Mouse (Mus musculus) midbrain, embryonic 12.5 days (tissue): ENCODE results near the gene Eif4a1. TPM values are rescaled to one million over a fixed set of nuclear protein-coding genes. Genes with fewer than 3 reads are reported as not detected.

ENCODE experiments used
- ATAC-seq: fragments of 200-750 bp; cut with Nextera tagmentation; 2 replicates; pipeline ENCODE4 v1.8.0; 2017; ENCODE audit warnings: low read depth, moderate TSS enrichment, moderate library complexity; ENCODE audit not compliant: low FRiP score
- H3K27ac ChIP-seq: fragments of 300-500 bp; sonication (generic); replicated peaks from 2 replicates; pipeline ENCODE4 v1.5.1; 2016; ENCODE audit warnings: mild to moderate bottlenecking
- H3K27me3 ChIP-seq: fragments of 300-500 bp; sonication (generic); 2 replicates; pipeline ENCODE4 v1.6.1; 2016; ENCODE audit warnings: mild to moderate bottlenecking
- H3K36me3 ChIP-seq: fragments of 300-500 bp; sonication (generic); 2 replicates; pipeline ENCODE4 v1.6.1; 2016
- H3K4me1 ChIP-seq: fragments of 300-500 bp; sonication (generic); 2 replicates; pipeline ENCODE4 v1.6.1; 2016
- H3K4me2 ChIP-seq: fragments of 300-500 bp; sonication (generic); replicated peaks from 2 replicates; pipeline ENCODE4 v1.6.1; 2016; ENCODE audit warnings: mild to moderate bottlenecking, moderate library complexity
- H3K4me3 ChIP-seq: fragments of 300-500 bp; sonication (generic); 2 replicates; pipeline ENCODE4 v1.5.1; 2016; ENCODE audit warnings: mild to moderate bottlenecking
- H3K9ac ChIP-seq: fragments of 300-500 bp; sonication (generic); replicated peaks from 2 replicates; pipeline ENCODE4 v1.6.1; 2016; ENCODE audit warnings: mild to moderate bottlenecking, moderate library complexity
- H3K9me3 ChIP-seq: fragments of 300-500 bp; sonication (generic); 2 replicates; pipeline ENCODE4 v1.6.1; 2016; ENCODE audit warnings: mild to moderate bottlenecking
- WGBS: fragments of 180-500 bp; shearing (Covaris S2); methylation state at CpG from one replicate; pipeline ENCODE4 v1.1.7; 2016; 5-methylcytosine and 5-hydroxymethylcytosine counted together
- polyA plus RNA-seq: library from polyadenylated mRNA; unstranded; fragments of >200 nt; fragmentation: Nextera tagmentation; extraction: Ambion mirVana; gene quantifications from 2 replicates; pipeline ENCODE4 v1.2.1, GENCODE M21; 2016

Eif4a1 gene
- polyA plus RNA-seq, 1 experiment from 2014 or later = 698 TPM

GRCm38 (mm10) chr11:69697396-69697795, 25.2 kb upstream of the Eif4a1 start:
- no peak for ATAC-seq
- Histone ChIP-seq H3K4me2 (no peak overlapping the region), H3K9me3 (no peaks in the 10 kb centered on the region), H3K4me3 (no peak overlapping the region), H3K36me3 (no peaks in the 10 kb centered on the region), H3K9ac (no peak overlapping the region), H3K27ac (no peak overlapping the region), H3K27me3 (peaks cover 9% of the 10 kb centered on the region), H3K4me1 (peaks cover 10% of the 10 kb centered on the region)
- 86% methylated on average over 3 of the region's 3 CpGs for WGBS

- Histone ChIP-seq H3K27me3 (peaks cover 14% of the 10 kb centered on the region), H3K27ac (peak within 1 kb of the TSS; percentile 39; the same call in 1 of the 2 replicates), H3K36me3 (no peaks in the 10 kb centered on the region), H3K4me2 (peak within 1 kb of the TSS; percentile 93), H3K9ac (peak within 1 kb of the TSS; percentile 90), H3K4me1 (peaks cover 10% of the 10 kb centered on the region), H3K9me3 (no peaks in the 10 kb centered on the region), H3K4me3 (peak within 1 kb of the TSS; percentile 53)
- WGBS = 1% methylated on average over 33 of the region's 41 CpGs
- ATAC-seq = no peak
Measured at GRCm38 (mm10) chr11:69695361-69696181, 23.3 kb upstream of the Eif4a1 start, which contains the start of the genes Tnfsf12 and Tnfsfm13. Gene Tnfsf12, minus strand, starts transcription at chr11:69695849. Gene Tnfsfm13, minus strand, starts transcription at chr11:69696098.

GRCm38 (mm10) chr11:69695046-69695360, 22.8 kb upstream of the Eif4a1 start:
- H3K4me1 ChIP-seq = peaks cover 10% of the 10 kb centered on the region
- H3K4me3 ChIP-seq = peak overlapping the region; percentile 53
- 33% methylated on average over 6 of the region's 6 CpGs for WGBS
- H3K27me3 ChIP-seq = peaks cover 14% of the 10 kb centered on the region
- peak overlapping the region; percentile 90; the same call in 1 of the 2 replicates for H3K9ac ChIP-seq
- H3K36me3 ChIP-seq = no peaks in the 10 kb centered on the region
- H3K4me2 ChIP-seq = peak overlapping the region; percentile 93
- H3K9me3 ChIP-seq = no peaks in the 10 kb centered on the region
- ATAC-seq = no peak
- no peak overlapping the region for H3K27ac ChIP-seq

- Histone ChIP-seq H3K9me3 (no peaks in the 10 kb centered on the region), H3K27me3 (peaks cover 14% of the 10 kb centered on the region), H3K4me1 (peaks cover 10% of the 10 kb centered on the region), H3K9ac (no peak overlapping the region), H3K4me2 (no peak overlapping the region), H3K4me3 (no peak overlapping the region), H3K27ac (no peak overlapping the region), H3K36me3 (no peaks in the 10 kb centered on the region)
- 58% methylated on average over 11 of the region's 11 CpGs for WGBS
- ATAC-seq = no peak
Measured at GRCm38 (mm10) chr11:69693421-69693965, 21.3 kb upstream of the Eif4a1 start.

- Histone ChIP-seq H3K9me3 (no peaks in the 10 kb centered on the region), H3K27me3 (peaks cover 14% of the 10 kb centered on the region), H3K9ac (no peak overlapping the region), H3K36me3 (no peaks in the 10 kb centered on the region), H3K4me2 (no peak overlapping the region), H3K4me1 (peaks cover 10% of the 10 kb centered on the region), H3K4me3 (no peak overlapping the region), H3K27ac (no peak overlapping the region)
- WGBS = 89% methylated on average over 6 of the region's 6 CpGs
- no peak for ATAC-seq
Measured at GRCm38 (mm10) chr11:69692863-69693262, 20.6 kb upstream of the Eif4a1 start.

- H3K4me3 ChIP-seq = no peak overlapping the region
- no peak overlapping the region for H3K9ac ChIP-seq
- no peaks in the 10 kb centered on the region for H3K9me3 ChIP-seq
- 84% methylated on average over 9 of the region's 9 CpGs for WGBS
- H3K4me1 ChIP-seq = peaks cover 10% of the 10 kb centered on the region
- no peaks in the 10 kb centered on the region for H3K36me3 ChIP-seq
- H3K27me3 ChIP-seq = peaks cover 15% of the 10 kb centered on the region
- no peak overlapping the region for H3K27ac ChIP-seq
- no peak for ATAC-seq
- no peak overlapping the region for H3K4me2 ChIP-seq
Measured at GRCm38 (mm10) chr11:69692196-69692811, 20.1 kb upstream of the Eif4a1 start.

GRCm38 (mm10) chr11:69689891-69690290, 17.7 kb upstream of the Eif4a1 start:
- no peaks in the 10 kb centered on the region for H3K36me3 ChIP-seq
- no peak overlapping the region for H3K27ac ChIP-seq
- WGBS = 88% methylated on average over 1 of the region's 1 CpGs
- H3K4me2 ChIP-seq = no peak overlapping the region
- H3K9ac ChIP-seq = no peak overlapping the region
- 0 out of 2 replicates have a peak, but pooled peaks cover 17% of the 10 kb centered on the region for H3K27me3 ChIP-seq
- no peak overlapping the region for H3K4me3 ChIP-seq
- no peaks in the 10 kb centered on the region for H3K9me3 ChIP-seq
- H3K4me1 ChIP-seq = 0 out of 2 replicates have a peak, but pooled peaks cover 2% of the 10 kb centered on the region
- ATAC-seq = no peak

GRCm38 (mm10) chr11:69687061-69687460, 14.8 kb upstream of the Eif4a1 start:
- Histone ChIP-seq H3K36me3 (no peaks in the 10 kb centered on the region), H3K9ac (0 out of 2 replicates have a peak overlapping the region, but pooled peaks have one; percentile 25), H3K27ac (no peak overlapping the region), H3K4me3 (no peak overlapping the region), H3K27me3 (peaks cover 24% of the 10 kb centered on the region; the same call in 1 of the 2 replicates), H3K4me2 (no peak overlapping the region), H3K4me1 (peaks cover 13% of the 10 kb centered on the region), H3K9me3 (no peaks in the 10 kb centered on the region)
- 66% methylated on average over 5 of the region's 5 CpGs for WGBS
- ATAC-seq = no peak

- Histone ChIP-seq H3K4me1 (peaks cover 13% of the 10 kb centered on the region), H3K9me3 (no peaks in the 10 kb centered on the region), H3K36me3 (no peaks in the 10 kb centered on the region), H3K4me3 (no peak overlapping the region), H3K4me2 (no peak overlapping the region), H3K9ac (0 out of 2 replicates have a peak overlapping the region, but pooled peaks have one; percentile 25), H3K27me3 (peaks cover 22% of the 10 kb centered on the region; the same call in 1 of the 2 replicates), H3K27ac (no peak overlapping the region)
- no peak for ATAC-seq
- 19% methylated on average over 4 of the region's 4 CpGs for WGBS
Measured at GRCm38 (mm10) chr11:69686377-69686776, 14.2 kb upstream of the Eif4a1 start.

GRCm38 (mm10) chr11:69685526-69686148, 13.4 kb upstream of the Eif4a1 start, which contains the start of gene Tnfsf13:
Gene Tnfsf13, minus strand, starts transcription at chr11:69685784.
- WGBS = 58% methylated on average over 10 of the region's 10 CpGs
- Histone ChIP-seq H3K27me3 (peaks cover 19% of the 10 kb centered on the region; the same call in 1 of the 2 replicates), H3K4me3 (no peak within 1 kb of the TSS), H3K4me1 (peaks cover 19% of the 10 kb centered on the region), H3K27ac (no peak within 1 kb of the TSS), H3K9ac (peak within 1 kb of the TSS; percentile 25; the same call in 1 of the 2 replicates), H3K4me2 (no peak within 1 kb of the TSS), H3K9me3 (no peaks in the 10 kb centered on the region), H3K36me3 (no peaks in the 10 kb centered on the region)
- ATAC-seq = no peak

GRCm38 (mm10) chr11:69684936-69685335, 12.7 kb upstream of the Eif4a1 start:
- no peak for ATAC-seq
- H3K27ac ChIP-seq = no peak overlapping the region
- H3K36me3 ChIP-seq = peaks cover 4% of the 10 kb centered on the region
- H3K27me3 ChIP-seq = peaks cover 19% of the 10 kb centered on the region; the same call in 1 of the 2 replicates
- no peaks in the 10 kb centered on the region for H3K9me3 ChIP-seq
- no peak overlapping the region for H3K9ac ChIP-seq
- no peak overlapping the region for H3K4me2 ChIP-seq
- peaks cover 26% of the 10 kb centered on the region for H3K4me1 ChIP-seq
- 74% methylated on average over 6 of the region's 6 CpGs for WGBS
- H3K4me3 ChIP-seq = no peak overlapping the region
